Mouse (Mus musculus) embryonic stem cell, embryonic (primary cell): ENCODE measurements around the gene Mpped1.

Source experiments
- CTCF ChIA-PET, 4 experiments: fragments of 300-600 bp in 2 of 4; fragments of 350-600 bp in 2 of 4; sonication (Branson Sonifier 250); formaldehyde crosslinking; loops; one replicate each; lab custom pipeline; 2022; ENCODE audit warnings: inconsistent platforms in 2 of 4; lab: Charles Lee
- POLR2A ChIA-PET, 4 experiments: fragments of 300-600 bp in 2 of 4; fragments of 350-600 bp in 2 of 4; sonication (Branson Sonifier 250); formaldehyde crosslinking; loops; one replicate each; lab custom pipeline; 2022; ENCODE audit warnings: antibody characterized with exemption in 4 of 4, inconsistent platforms in 1 of 4; lab: Charles Lee

Mpped1 gene

DNA sequence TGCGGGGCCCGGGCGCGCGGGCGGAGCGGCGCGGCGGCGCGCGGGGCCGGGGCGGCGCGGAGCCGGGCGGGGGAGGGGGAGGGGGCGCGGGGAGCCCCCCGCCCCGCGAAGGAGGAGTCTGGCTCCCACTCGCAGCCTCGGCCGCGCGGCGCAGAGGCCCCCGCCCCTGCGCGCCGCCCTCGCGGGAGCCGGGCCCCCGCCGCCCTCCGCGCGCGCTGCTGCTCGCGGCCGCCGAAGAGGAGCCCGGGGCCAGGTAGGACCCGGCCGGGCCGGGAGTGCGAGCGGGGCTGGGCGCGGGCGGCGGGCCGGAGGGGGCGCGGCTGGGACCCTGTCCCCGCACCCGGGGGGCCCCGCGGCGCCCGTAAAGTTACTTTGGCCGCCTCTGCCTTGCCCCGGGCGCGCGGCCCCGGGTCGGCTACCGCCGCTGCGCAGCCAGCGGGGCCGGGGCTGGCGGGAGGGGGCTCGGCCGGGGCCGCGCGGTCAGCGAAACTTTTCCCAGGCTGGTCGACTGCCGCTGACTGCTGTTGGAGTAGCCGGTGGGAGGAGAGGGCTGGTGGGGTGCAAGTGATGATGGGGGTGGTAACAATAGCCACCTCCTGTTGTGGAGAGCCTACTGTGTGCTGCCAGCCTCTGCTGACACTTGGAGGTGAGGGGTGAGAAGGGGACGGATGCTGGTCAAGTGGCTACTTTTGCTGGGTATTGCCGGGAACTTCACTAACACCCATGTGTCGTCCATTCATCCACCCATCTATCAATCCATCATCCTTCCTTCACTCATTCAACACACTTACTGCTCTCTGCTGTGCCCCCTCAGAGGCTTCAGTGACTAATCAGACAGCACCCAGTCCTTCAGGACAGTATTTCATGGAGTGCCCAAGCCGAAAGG lies 831 bp downstream of the Mpped1 start:
- POLR2A ChIA-PET = no interaction called here
- CTCF ChIA-PET = no interaction called here

DNA sequence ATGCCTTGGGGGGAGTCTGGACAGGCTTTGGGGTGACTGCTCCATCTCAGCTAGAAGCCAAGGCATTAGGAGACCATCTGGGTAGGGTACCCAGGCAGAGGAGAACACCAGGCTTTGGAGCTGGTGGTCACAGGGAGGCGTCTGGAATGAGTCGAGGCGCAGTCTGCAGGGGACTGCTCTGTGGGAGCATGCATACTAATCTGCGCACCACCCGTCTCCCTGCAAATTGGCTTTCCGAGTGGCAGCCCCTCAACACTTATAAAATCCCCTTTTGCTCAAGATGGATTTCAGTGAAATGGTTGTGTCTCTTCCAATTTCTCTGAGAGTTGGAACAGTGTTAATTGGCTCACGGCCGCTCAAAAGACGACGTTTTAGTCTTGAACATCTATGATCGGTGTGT lies 2.0 kb downstream of the Mpped1 start:
- POLR2A ChIA-PET = interaction anchor here in 1 of 4 experiments (0.6 kb wide), 1 partner anchor 101 kb away, joined by 3 read pairs; no protein-coding TSS in a partner anchor
- CTCF ChIA-PET = interaction anchor here in 1 of 4 experiments (1.0 kb wide), 1 partner anchor 20 kb away, joined by 3 read pairs; no protein-coding TSS in a partner anchor

DNA sequence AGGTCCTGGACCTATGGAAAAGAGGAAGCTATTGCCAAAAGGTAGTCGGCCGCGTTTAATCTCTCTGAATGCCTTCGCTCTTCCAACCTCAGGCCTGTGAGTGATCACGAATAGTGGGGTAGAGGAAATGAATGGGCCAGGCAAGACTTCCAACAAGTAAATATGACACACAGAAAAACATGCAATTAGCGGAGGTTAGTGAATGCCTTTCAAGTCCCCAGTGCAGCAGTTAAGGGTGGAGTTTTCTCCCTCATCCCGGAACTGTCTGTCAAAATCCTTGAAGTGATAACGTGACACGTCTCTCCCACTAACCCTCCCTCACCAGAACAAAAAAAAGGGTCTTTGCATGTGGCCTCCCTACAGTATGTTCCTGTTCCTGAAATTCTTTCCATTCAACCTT lies 3.0 kb downstream of the Mpped1 start:
- POLR2A ChIA-PET = no interaction called here

DNA sequence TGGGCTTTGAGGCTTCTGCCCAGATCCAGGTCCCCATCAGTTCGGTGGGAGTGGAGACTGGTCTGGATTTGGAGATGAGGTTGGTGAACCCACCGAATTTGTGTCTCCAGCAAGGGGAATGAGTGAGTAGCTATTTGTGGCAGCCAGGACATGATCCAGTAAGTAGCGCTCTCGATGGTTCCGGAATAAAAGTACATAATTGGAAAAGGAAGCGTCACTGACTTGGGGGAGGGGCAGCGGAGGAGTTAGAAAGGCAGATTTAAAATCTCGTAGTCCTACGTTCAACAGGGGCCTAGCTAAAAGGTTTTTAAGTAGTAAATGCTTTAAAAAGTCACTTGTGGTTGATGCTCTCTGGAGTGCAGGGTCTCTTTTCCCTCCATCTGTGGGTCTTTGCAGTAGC lies 5.5 kb downstream of the Mpped1 start:
- CTCF ChIA-PET = no interaction called here
- POLR2A ChIA-PET = interaction anchor here in 1 of 4 experiments (0.6 kb wide), 1 partner anchor 1373 kb away, joined by 5 read pairs; no protein-coding TSS in a partner anchor

More for the DNA sequence above, 3.0 kb downstream of the Mpped1 start:
- CTCF ChIA-PET = interaction anchor here in 1 of 4 experiments (0.6 kb wide), 1 partner anchor 54 kb away, joined by 3 read pairs; no protein-coding TSS in a partner anchor

DNA sequence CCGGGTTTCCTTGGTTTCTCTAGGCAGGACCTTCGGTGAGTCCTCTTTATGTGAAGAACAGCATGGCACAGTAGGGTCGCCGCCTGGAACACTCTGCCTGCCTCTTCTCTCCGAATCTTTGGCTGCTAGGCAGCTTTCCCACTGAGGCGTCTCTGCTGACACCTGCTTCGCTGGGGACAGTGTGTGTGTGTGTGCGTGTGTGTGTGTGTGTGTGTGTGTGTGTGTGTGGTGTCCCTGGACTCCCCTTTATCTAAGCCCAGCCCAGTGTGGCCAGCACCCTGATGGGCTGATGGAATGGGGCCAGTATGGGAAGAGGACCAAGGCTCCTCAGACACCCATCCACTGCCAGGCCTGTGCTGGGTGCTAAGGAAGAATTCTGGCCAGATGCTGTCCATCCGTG lies 9.8 kb downstream of the Mpped1 start:
- POLR2A ChIA-PET = no interaction called here
- CTCF ChIA-PET = no interaction called here

DNA sequence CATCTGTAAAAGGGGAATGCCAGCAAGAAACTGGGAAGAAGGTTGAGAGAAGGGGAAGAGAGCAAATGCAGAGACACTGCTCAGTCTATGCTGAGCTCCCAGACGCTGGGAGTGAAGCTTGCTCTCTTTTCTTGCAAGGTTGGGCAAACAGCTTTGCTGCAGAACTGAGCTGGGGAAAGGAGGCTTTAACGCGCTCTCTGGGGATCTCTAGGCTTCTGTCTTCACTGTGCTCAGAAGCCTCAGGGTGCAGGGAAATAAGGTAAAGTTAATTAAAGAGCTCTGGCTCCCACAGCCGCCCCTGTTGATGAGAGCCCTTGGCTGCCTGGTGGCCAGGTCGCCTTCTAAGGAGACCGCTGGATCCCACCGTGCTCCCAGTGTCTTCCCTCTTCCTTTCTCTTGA lies 17.7 kb downstream of the Mpped1 start:
- ChIA-PET POLR2A (interaction anchor here in 1 of 4 experiments (1.6 kb wide), 1 partner anchor 648 kb away, joined by 3 read pairs; the partner anchor contains the start of gene Poldip3), CTCF (interaction anchor here in 1 of 4 experiments (1.6 kb wide), 1 partner anchor 276 kb away, joined by 3 read pairs; no protein-coding TSS in a partner anchor)

DNA sequence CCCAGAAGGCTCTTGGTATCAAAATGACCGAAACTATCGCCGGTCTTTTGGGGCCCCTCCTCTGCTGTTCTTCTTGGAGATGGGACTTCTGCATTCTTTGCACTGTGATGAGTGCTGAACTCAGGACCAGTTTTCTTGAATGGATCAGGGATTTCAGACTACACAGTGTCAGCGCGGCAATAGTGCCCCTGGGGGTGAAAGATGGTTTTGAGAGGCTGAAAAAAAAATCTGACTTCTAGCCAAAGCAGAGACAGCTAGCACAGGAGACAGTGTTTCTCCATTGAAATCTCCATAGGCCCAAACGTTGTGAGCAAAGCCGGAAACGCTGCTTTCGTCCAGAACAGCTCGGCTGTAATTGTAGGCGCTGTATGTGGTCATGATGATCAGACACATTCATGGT lies 19.7 kb downstream of the Mpped1 start:
- CTCF ChIA-PET = interaction anchor here in 1 of 4 experiments (0.7 kb wide), 2 partner anchors 58 kb away, joined by 3 to 7 read pairs; no protein-coding TSS in a partner anchor
- POLR2A ChIA-PET = no interaction called here

DNA sequence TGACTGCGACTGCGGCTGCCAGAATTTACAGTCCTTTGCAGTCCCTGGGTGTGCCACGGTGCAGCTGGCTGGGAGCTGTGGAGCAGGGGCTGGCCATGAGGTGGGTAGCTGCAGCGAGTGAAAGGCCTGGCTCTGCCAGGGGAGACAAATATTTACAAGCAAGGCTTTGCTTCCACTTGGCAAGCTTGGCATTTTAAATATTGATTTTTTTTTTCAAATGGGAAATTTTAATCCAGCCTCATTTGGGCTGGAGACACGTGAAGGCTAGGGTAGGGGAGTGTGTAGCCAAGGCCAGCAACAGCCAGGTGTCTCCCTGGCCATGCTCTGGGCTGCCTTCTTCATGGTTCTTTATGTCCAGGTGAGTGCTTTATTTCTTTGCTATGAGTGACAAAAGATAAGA lies 21.7 kb downstream of the Mpped1 start:
- ChIA-PET CTCF (interaction anchor here in 1 of 4 experiments (1.4 kb wide), 1 partner anchor 274 kb away, joined by 3 read pairs; no protein-coding TSS in a partner anchor), POLR2A (no interaction called here)

DNA sequence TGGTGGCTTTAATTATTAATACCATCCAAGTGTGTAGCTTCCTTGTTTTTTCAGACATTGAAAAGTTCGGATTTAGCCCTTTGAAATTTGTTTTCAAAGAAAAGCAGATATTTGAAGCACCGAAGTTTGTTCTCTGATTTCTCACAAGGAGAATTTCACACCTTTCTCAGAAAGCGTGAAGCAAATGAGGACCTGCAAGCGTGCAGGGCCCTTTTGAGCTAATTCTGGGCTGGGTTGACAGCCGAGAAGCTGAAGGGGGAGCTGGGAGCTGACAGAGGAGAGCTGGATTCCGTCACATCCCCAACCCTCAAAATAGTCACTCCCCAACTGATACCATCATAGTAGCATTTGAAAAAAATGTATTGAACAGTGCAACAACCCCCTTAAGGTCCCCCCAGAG lies 34.8 kb downstream of the Mpped1 start:
- ChIA-PET POLR2A (interaction anchor here in 1 of 4 experiments (0.6 kb wide), 1 partner anchor 72 kb away, joined by 3 read pairs; no protein-coding TSS in a partner anchor), CTCF (interaction anchor here in 1 of 4 experiments (0.8 kb wide), 1 partner anchor 207 kb away, joined by 3 read pairs; no protein-coding TSS in a partner anchor)

DNA sequence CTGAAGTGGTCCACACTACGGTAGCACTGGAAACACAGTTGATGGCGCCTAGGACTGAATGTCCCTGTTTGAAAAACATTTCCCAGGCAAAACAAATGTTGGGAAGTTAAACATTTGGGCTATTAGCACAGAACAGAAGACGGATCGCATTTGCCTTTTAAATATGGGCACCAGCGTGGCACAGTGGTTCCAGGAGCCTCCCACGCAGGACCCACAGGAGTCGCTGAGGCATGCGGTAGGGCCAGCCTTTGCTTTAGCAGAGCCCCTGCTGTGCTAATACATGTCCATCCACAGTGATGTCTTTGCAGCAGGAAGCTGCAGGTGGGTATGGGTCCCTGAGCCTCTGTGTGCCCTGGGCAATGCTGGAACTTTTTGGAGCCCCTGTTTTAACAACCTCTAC lies 48.7 kb downstream of the Mpped1 start:
- POLR2A ChIA-PET = no interaction called here
- CTCF ChIA-PET = interaction anchor here in 2 of 4 experiments (0.7 kb wide), 2 partner anchors 29 to 521 kb away, joined by 3 read pairs; no protein-coding TSS in a partner anchor

DNA sequence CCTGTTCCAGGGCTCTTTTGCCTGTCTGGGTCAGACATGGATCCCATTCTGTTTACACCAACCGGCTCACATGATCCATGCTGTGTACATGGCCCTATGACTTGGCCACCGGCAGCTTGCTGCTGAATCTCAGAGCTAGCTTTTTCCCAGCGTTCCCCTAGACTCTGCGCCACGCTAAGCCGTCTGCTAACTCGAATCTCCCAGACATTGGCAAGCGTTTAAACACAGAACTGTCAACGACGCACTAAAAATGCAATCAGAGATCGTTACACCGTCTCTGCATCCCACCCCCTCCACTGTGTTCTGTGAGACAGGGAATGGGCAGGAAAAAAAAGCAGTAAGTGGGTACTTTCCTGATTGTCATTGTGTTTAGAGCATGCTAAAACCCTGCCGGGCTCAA lies 50.0 kb downstream of the Mpped1 start:
- ChIA-PET POLR2A (no interaction called here), CTCF (no interaction called here)

DNA sequence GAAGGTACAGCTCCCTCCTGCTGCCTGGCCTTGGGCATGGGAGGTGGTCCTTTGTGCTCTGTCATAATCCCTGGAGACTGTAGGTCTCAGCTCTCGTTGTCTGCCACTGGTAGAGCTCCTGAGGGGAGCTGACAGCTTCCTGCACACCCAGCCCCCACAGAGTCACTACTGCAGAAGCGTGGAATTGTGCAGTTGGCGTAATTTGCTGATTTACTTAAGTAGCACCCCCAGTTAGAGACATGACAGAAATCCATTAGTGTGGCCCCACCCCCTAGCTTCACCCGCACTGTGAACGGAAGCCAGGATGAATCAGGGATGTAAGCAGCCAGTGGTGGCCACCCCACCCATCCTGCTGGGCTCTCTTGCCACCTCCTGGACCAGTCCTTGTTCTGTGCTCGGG lies 53.0 kb downstream of the Mpped1 start:
- ChIA-PET POLR2A (interaction anchor here in 2 of 4 experiments (0.7 kb wide), 2 partner anchors 204 to 405 kb away, joined by 3 to 6 read pairs; no protein-coding TSS in a partner anchor), CTCF (interaction anchor here in 1 of 4 experiments (0.6 kb wide), 1 partner anchor 37 kb away, joined by 3 read pairs; no protein-coding TSS in a partner anchor)

DNA sequence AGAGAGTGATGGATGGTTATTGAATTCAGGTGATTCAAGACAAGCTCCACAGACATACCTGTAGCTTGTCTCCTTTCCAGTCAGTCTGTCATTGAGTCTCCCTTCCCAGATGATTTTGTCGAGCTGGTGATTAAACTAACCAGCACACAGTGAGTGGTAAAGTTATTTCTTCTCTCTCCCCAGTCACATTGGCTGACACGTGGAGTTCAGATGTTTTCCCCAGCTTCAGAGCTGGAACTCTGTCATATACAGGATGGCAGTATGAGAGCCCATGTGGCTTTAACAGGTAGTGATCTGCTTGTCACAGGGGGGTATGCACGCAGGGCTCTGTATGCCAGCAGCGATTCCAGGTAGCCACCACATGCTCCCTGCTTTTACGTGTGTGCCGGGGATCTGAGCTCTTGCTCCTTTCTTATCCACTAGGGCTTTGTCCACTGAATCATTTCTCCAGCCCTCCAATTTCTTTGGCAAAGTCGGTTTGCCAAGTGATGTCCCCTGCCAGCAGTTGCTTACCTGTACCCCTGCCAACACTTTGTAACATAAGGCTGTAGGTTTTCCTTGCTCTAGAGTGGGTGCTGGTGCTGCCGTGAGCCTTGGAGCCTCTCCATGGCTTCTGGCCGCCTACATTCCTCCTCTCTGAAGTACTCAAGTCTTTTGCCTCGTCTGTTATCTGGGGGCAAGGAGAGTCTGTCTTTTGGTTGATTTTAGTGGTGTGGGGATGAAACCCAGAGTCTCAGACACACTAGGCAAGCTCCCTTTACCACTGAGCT lies 61.9 kb downstream of the Mpped1 start:
- POLR2A ChIA-PET = interaction anchor here in 1 of 4 experiments (0.6 kb wide), 2 partner anchors 34 to 159 kb away, joined by 3 read pairs; no protein-coding TSS in a partner anchor
- CTCF ChIA-PET = interaction anchor here in 2 of 4 experiments (0.6 to 0.8 kb wide), 3 partner anchors 15 to 122 kb away, joined by 3 to 4 read pairs (median 3); no protein-coding TSS in a partner anchor

DNA sequence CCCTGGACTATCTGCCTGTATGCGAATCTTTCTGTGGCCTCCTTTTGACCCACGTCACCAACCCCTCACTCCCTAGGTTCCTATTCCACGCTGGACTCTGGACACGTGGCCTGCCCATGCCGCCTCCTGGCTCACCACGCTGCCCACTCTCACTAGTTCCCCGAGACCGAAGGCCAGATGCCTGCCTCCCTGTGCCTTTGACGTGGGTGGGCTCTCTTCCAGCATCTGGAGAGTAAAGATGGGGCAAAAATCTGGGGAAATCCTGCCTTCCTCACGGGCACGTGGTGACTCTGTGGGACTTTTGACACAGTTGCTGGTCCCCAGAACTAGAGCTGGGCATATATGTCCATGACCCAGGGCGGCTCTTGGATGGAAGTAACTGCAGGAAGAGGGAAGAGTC lies 63.2 kb downstream of the Mpped1 start:
- POLR2A ChIA-PET = no interaction called here
- CTCF ChIA-PET = no interaction called here

DNA sequence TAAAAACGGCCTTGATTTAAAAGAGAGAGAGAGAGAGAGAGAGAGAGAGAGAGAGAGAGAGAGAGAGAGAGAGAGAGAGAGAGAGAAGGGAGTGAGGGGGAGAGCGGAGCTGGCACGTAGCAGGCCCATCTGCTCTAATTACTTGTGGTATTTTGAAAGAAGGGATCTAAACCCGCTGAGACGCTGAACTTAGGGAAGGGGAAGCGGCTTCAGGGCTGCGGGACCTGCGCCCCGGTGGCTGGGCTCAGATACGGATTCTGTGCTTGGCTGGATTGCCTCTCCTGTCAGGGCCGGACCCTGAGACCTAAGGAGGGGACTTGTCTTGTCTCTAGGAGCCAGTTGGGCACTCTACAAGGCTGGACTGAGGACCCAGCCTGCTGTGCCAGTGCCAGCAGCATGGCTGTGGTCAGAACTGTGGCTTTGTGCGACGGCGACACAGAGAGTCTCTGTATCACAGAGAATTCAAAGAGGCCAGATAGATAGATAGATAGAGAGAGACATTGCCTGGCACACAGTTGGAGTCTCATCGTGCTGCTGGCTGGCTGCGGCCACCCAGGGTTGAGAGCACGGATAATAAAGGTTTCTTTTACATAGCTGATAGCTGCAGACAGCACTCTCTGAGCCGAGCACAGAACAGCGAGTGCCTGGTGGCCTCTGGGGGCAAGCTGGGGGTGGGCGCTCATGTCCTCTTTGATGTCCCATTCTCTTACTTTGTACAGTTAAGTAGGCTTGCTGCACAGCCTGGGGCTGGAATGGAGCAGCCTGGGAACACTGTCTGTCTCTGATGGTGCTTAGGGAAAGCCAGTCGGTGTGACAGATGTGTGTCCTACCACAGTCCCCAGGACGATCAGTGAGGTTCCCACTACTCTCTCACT lies 63.9 kb downstream of the Mpped1 start:
- POLR2A ChIA-PET = no interaction called here
- CTCF ChIA-PET = interaction anchor here in 3 of 4 experiments (0.6 to 1.6 kb wide), 5 partner anchors 14 to 967 kb away, joined by 3 to 9 read pairs (median 5); no protein-coding TSS in a partner anchor

DNA sequence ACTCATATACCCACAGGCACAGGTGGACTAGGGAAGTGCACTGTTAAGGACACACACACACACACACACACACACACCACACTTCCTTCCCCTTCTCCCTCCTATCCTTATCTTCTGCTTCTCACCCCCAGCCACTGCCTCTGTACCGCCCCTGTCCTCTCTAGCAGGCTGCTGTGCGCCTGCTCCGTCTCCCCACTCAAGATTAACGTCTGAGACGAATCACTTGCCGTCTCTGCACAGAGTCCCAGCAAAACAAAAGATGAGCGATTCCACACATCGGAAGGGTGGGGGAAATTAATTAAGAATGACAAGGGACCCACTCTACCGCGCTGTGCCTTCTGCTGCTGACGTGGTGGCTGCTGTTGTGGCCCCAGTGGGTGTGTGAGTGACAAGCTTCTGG lies 66.5 kb downstream of the Mpped1 start:
- POLR2A ChIA-PET = interaction anchor here in 3 of 4 experiments (0.6 to 1.3 kb wide), 3 partner anchors 11 to 364 kb away, joined by 3 to 5 read pairs (median 3); no protein-coding TSS in a partner anchor
- CTCF ChIA-PET = interaction anchor here in 2 of 4 experiments (0.7 to 1.7 kb wide), 3 partner anchors 11 to 229 kb away, joined by 3 to 9 read pairs (median 5); no protein-coding TSS in a partner anchor

DNA sequence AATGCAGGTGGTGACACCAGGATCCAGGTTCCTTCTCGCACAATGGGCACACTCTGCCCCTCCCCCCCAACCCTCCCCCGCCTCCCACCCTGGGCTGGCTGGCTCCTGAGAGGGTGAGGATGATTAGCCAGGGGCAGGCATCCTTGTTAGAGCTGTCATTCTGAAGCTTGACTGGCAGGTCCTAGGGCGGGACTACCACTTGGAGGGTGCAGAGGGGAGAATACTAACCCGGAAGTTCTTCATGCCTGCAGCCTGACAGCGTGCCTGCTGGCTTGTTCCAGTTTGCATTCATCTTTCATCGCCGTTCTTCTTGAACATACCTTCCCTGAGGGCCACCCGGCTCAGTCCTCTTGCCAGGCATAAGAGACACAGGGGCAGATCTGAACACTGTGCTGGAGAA lies 67.3 kb downstream of the Mpped1 start:
- POLR2A ChIA-PET = interaction anchor here in 1 of 4 experiments (0.7 to 0.8 kb wide), 2 partner anchors 49 to 240 kb away, joined by 3 to 4 read pairs; no protein-coding TSS in a partner anchor
- CTCF ChIA-PET = interaction anchor here in 2 of 4 experiments (1.0 to 1.7 kb wide), 2 partner anchors 10 to 228 kb away, joined by 3 to 5 read pairs; no protein-coding TSS in a partner anchor
